Mouse (Mus musculus) MEL (cell line): ENCODE measurements around the gene Fgfr2.

Source experiments
- CTCF ChIP-seq, 3 experiments: IDR thresholded peaks in 2 of 3; conservative IDR thresholded peaks in 1 of 3; 2 replicates each; pipeline ENCODE4 v1.5.1; 2011 to 2012; ENCODE audit warnings: low read length in 3 of 3, low read depth in 2 of 3, mild to moderate bottlenecking in 2 of 3, improper control_type of control experiment in 1 of 3, inconsistent platforms in 1 of 3, mixed read lengths in 1 of 3, moderate library complexity in 1 of 3; ENCODE audit not compliant: control insufficient read depth in 1 of 3, insufficient read depth in 1 of 3, poor library complexity in 1 of 3, severe bottlenecking in 1 of 3
- GATA1 ChIP-seq: IDR thresholded peaks from 2 replicates; pipeline ENCODE4 v1.6.1; 2011; ENCODE audit warnings: low read depth, low read length, improper control_type of control experiment
- HCFC1 ChIP-seq: IDR thresholded peaks from 2 replicates; pipeline ENCODE4 v1.6.1; 2012; ENCODE audit warnings: low read depth, mild to moderate bottlenecking, inconsistent platforms, low read length, improper control_type of control experiment, moderate library complexity
- MEF2A ChIP-seq: IDR thresholded peaks from 2 replicates; pipeline ENCODE4 v1.6.1; 2014; ENCODE audit warnings: low read depth, mild to moderate bottlenecking, inconsistent platforms, low read length, improper control_type of control experiment; ENCODE audit not compliant: poor library complexity, insufficient replicate concordance, severe bottlenecking; ENCODE audit errors: extremely low read depth
- MYB ChIP-seq: IDR thresholded peaks from 2 replicates; pipeline ENCODE4 v1.6.1; 2011; ENCODE audit warnings: mild to moderate bottlenecking, low read depth, low read length, improper control_type of control experiment
- MYC ChIP-seq: IDR thresholded peaks from 2 replicates; pipeline ENCODE4 v1.6.1; 2011; ENCODE audit warnings: low read depth, mild to moderate bottlenecking, low read length, improper control_type of control experiment, moderate library complexity
- POLR2A ChIP-seq, 2 experiments: IDR thresholded peaks; 2 replicates each; pipeline ENCODE4 v1.6.1; 2011 to 2012; ENCODE audit warnings: low read length in 2 of 2, mild to moderate bottlenecking in 2 of 2, control low read depth in 1 of 2, improper control_type of control experiment in 1 of 2, low read depth in 1 of 2, moderate library complexity in 1 of 2; ENCODE audit not compliant: control insufficient read depth in 1 of 2, insufficient read depth in 1 of 2, poor library complexity in 1 of 2
- TAL1 ChIP-seq: IDR thresholded peaks from 2 replicates; pipeline ENCODE4 v1.6.1; 2012; ENCODE audit warnings: mild to moderate bottlenecking, inconsistent platforms, low read length, moderate library complexity, mixed read lengths
- USF1 ChIP-seq: IDR thresholded peaks from 2 replicates; pipeline ENCODE4 v1.6.1; 2014; ENCODE audit warnings: low read depth, mild to moderate bottlenecking, inconsistent platforms, low read length, improper control_type of control experiment, moderate library complexity

DNA sequence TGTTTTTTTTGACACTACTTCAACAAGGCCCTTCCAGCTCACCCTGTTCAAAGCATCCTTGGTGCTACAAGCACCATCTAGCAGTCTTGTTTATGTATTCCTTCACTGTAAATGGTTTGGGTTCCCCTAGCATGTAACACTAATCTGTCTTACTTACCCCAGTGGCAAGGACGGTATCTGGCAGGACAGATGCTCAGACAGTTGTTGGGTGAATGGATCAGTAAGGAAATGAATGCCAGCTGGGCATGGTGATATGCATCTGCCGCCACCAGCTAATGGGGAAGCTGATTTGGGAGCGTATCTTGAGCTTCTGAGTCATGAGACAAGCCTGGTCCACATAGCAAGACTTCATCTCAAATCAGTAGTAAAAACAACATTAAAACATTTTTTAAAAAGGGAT lies 2744.8 kb downstream of the Fgfr2 start:
- TF ChIP-seq CTCF (IDR thresholded peaks at IDR 0.05 in 2 of 3, conservative IDR thresholded peaks at IDR 0.05 in 1 of 3; ENCODE audit: control insufficient read depth in 1 of 3, insufficient read depth in 1 of 3, low read depth in 2 of 3, low read length in 3 of 3, poor library complexity in 1 of 3, severe bottlenecking in 1 of 3) (no peak), MYC (no peak), MEF2A (no peak), USF1 (no peak), POLR2A (IDR thresholded peaks at IDR 0.05; ENCODE audit: control insufficient read depth in 1 of 2, insufficient read depth in 1 of 2, low read depth in 1 of 2, low read length in 2 of 2, poor library complexity in 1 of 2) (no peak), HCFC1 (no peak), MYB (no peak), TAL1 (no peak), GATA1 (0 out of 2 replicates have a peak, but pooled peaks have one; percentile 18)
